Mouse (Mus musculus) gastrocnemius, adult 18-20 months (tissue): Measurements from ENCODE around the gene Hoxc4. TPM values are rescaled to one million over a fixed set of nuclear protein-coding genes. Genes with fewer than 3 reads are reported as not detected.
A peak's percentile ranks its signal among the peaks of the same experiment; 100 is the strongest.

ENCODE experiments used
- DNase-seq: peaks from one replicate; pipeline ENCODE4 v3.0.0; 2021; ENCODE audit warnings: low spot score
- total RNA-seq, 2 experiments: library from RNA; stranded (reverse); gene quantifications; 2 replicates each; pipeline ENCODE4 v1.2.3; 2021

Gene Hoxc4
- total RNA-seq, 2 experiments from 2014 or later: 3.8 to 5.3 TPM

GRCm38 (mm10) chr15:103011928-103012486 lies 6.7 kb upstream of the Hoxc4 start:
- no peak for DNase-seq

GRCm38 (mm10) chr15:103013238-103013984 lies 5.3 kb upstream of the Hoxc4 start:
- DNase-seq: peak; percentile 50

GRCm38 (mm10) chr15:103014166-103015008 lies 4.3 kb upstream of the Hoxc4 start:
- DNase-seq: peak; percentile 60

- DNase-seq: no peak
Measured at GRCm38 (mm10) chr15:103015009-103015399, 3.7 kb upstream of the Hoxc4 start.

- no peak for DNase-seq
Measured at GRCm38 (mm10) chr15:103015406-103016166, 3.1 kb upstream of the Hoxc4 start.

- no peak for DNase-seq
Measured at GRCm38 (mm10) chr15:103020899-103021418, 2.2 kb downstream of the Hoxc4 start.

GRCm38 (mm10) chr15:103021544-103021943 lies 2.8 kb downstream of the Hoxc4 start:
- no peak for DNase-seq

- DNase-seq: no peak
Measured at GRCm38 (mm10) chr15:103024131-103024530, 5.4 kb downstream of the Hoxc4 start.

- DNase-seq: peak; percentile 80
Measured at GRCm38 (mm10) chr15:103027266-103028235, 8.8 kb downstream of the Hoxc4 start.

GRCm38 (mm10) chr15:103028916-103029512 lies 10.3 kb downstream of the Hoxc4 start:
- DNase-seq: no peak

- DNase-seq: no peak
Measured at GRCm38 (mm10) chr15:103030142-103030541, 11.4 kb downstream of the Hoxc4 start.

- DNase-seq: no peak
Measured at GRCm38 (mm10) chr15:103032167-103032566, 13.4 kb downstream of the Hoxc4 start.

GRCm38 (mm10) chr15:103032646-103033575 lies 14.2 kb downstream of the Hoxc4 start:
- no peak for DNase-seq

GRCm38 (mm10) chr15:103034043-103034806 lies 15.5 kb downstream of the Hoxc4 start:
- DNase-seq: no peak

GRCm38 (mm10) chr15:103034807-103035547 lies 16.2 kb downstream of the Hoxc4 start:
- no peak for DNase-seq

GRCm38 (mm10) chr15:103035548-103035881 lies 16.8 kb downstream of the Hoxc4 start:
- DNase-seq: no peak

- no peak for DNase-seq
Measured at GRCm38 (mm10) chr15:103037579-103037978, 18.8 kb downstream of the Hoxc4 start.
